Mouse (Mus musculus) neural tube, embryonic 10.5 days (tissue): Measurements from ENCODE around the gene Fbp1.
"Not testable (repeated sequence)": the region's sequence is repeated elsewhere in the genome, so short reads cannot be mapped to it uniquely, and the experiment has no call there.

ENCODE experiments used
- DNase-seq: peaks from one replicate; pipeline ENCODE4 v3.0.0-alpha.2; 2017; ENCODE audit warnings: low spot score; ENCODE audit errors: extremely low spot score

The Fbp1 gene

DNA sequence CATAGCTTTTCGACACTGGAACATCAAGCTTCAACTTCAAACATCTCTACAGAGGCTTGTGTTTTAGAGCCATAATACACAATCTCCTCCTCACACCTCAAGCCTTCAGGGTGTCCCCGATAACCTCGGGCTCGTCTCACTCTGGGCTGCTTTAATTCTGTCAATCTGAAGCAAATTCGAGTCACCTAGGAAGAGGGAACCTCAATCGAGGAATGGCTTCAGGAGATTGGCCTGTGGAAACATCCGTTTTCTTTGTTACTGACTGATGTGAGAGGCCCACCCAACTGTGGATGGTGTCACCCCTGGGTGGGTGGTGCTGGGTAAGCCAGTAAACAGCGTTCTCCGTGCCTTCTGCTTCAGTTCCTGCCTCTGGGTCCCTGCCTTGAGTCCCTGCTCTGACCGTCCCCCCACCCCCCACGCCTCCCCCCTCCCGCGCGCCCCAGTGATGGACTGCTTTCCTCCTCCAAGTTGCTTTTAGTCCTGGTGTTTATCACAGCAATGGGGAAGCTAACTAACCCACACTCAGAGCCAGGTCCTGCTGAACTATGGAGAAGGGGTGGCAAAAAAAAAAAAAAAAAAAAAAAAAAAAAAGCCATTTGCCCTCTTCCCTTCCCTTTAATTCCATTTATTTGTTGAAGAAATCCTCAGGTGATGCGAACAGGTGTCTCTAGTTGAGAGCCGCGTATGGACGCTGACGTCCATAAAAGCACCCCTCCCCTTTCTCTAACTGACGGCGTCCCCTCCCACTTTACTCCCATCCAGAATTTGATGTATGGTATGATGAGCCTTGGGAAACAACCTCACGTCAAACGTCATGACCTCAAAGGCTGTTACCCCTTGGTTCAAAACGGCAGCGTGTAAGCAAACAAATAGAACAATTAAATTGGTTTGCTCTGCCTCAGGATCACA, 32.4 kb downstream of the Fbp1 start:
- DNase-seq: no peak

DNA sequence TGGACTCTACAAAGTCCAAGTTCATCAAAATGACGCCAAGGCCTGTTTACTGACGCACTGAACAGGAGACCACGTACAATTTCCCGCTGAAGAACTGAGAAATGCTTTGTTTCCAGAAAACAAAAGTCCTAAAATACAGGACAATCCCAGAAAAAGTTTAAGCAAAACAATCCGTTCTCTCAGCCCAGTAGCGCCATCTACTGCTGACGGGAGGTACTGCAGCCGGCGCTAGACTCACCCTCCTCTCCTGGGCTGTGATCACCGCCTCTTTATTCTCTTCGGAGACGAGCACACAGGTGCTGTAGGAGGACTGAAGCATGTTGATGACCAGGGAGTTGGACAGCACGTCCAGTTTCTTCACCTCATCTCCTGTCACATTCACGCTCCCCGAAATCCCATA, 33.4 kb downstream of the Fbp1 start:
- DNase-seq: peak; percentile 81

DNA sequence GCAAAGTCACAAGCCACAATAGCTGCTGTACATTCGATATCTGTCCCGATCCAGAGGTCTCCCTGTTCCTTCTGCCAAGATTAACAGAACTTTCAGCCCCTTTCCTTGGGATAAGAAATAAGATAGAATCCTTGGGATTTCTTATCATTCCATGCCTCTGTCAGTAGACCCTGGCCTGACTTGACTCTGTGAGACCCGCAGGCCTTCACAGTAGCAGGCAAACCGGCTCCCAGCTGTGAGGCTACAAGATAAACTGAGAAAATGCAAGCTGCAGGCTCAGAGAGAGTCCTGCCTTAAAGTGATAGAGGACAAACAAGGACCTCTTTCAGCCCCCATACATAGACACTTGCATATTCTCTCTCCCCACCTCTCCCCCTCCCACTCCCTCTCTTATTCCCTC, 54.7 kb downstream of the Fbp1 start:
- DNase-seq: no peak

DNA sequence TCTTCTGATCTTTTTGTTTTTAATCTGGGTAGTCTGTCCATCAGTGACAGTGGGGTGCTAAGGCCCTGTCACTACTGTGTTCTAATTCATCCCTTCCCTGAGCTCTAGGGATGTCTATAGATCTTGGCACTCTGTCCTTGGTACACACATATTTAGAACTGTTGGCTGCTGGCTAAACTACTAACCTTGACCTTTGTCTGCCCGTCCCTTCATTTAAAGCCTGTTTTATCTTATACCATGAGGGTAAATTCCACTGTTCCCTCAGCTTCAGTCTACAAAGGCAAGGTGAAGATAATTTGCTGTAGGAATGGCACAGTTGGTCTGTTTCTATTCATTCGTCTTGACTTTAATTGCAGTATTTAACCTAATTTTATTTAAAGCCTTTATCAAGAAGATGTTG, 55.8 kb downstream of the Fbp1 start:
- no peak for DNase-seq

DNA sequence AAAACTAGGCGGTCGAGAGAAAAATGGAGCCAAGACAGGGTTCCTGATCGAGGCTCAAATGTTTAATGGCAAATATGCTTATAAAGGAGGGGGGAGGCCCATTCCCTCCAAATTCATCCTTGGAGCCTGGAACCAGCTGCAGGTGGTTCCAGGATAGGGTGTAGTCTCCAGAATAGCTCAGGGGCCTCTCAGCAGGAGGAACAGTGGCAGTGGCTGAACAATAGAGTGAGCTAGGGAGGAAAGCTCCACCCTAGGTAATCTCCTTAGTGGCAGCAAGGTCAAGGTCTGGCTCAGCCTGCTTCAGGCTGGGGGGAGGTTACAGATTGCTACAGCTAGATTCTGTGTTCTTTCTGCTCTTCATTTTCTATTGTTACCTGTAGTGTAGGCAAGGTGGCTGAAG, 72.4 kb downstream of the Fbp1 start:
- not testable (repeated sequence) for DNase-seq
